ENCODE assay signal across 8 mouse cellular contexts in the genomic region with DNA sequence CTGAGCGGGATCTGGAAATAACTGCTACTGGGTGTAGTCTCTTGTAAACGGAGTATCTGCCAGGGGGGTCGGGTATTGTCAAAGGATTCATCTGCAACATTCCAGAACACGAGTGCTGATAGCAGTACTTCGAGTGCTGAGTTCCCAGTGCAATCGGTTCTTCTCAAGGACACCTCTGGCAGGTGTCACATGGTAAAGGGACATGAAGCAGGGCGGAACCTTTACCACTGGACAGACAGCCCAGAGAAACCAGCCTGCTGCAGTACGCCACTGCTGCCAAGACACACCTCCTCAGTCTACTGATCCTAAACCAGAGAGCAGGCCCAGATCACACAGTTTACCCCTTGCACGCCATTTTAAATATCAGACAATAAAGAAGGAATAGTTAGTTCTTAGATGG. TPM values are rescaled to one million over a fixed set of nuclear protein-coding genes. Genes with fewer than 3 reads are reported as not detected.
DNase-seq lines count a peak whose midpoint lies in the region; ATAC-seq and TF ChIP-seq lines count a peak whose summit lies in the region.

No protein-coding gene starts in this region.

- no peak overlapping the region for H3K27ac ChIP-seq in ES-E14 (ENCODE audit: insufficient read depth, low read depth, low read length, poor library complexity, severe bottlenecking)
- H3K27ac ChIP-seq in heart, embryonic 15.5 days = peak overlapping the region; percentile 49
- H3K27ac ChIP-seq in liver, embryonic 12.5 days = no peak overlapping the region
- H3K27ac ChIP-seq in neural tube, embryonic 15.5 days (replicated peaks) = no peak overlapping the region

- peak overlapping the region; percentile 73 for H3K4me2 ChIP-seq in heart, embryonic 15.5 days
- peak overlapping the region; percentile 59 for H3K4me2 ChIP-seq in liver, embryonic 12.5 days
- H3K4me2 ChIP-seq in neural tube, embryonic 15.5 days = peak overlapping the region; percentile 75

- peak; percentile 71 for ATAC-seq in heart, embryonic 15.5 days (replicated peaks; ENCODE audit: insufficient number of reproducible peaks, insufficient read depth, low FRiP score, low read depth)
- no peak for ATAC-seq in liver, embryonic 12.5 days
- peak; percentile 30; the same call in 1 of the 2 replicates for ATAC-seq in neural tube, embryonic 15.5 days (ENCODE audit: low FRiP score)

- H3K4me3 ChIP-seq in ES-E14 (ENCODE audit: insufficient read depth in 1 of 2, low read depth in 1 of 2, low read length in 2 of 2, poor library complexity in 1 of 2, severe bottlenecking in 1 of 2) = peak overlapping the region in 1 of 2 experiments; percentile 39; a peak in 2 of 4 replicates
- H3K4me3 ChIP-seq in heart, embryonic 15.5 days = peak overlapping the region; percentile 47
- peak overlapping the region; percentile 34 for H3K4me3 ChIP-seq in liver, embryonic 12.5 days
- peak overlapping the region; percentile 45 for H3K4me3 ChIP-seq in neural tube, embryonic 15.5 days (replicated peaks)

- in situ Hi-C loops in ES-E14 (cut with MboI; ENCODE audit: low sequenced_read_pairs in 2 of 2, unreplicated experiment in 2 of 2) = no loop called here

- no peaks in the 10 kb centered on the region for H3K9me3 ChIP-seq in ES-E14 (ENCODE audit: control insufficient read depth, insufficient read depth, low read depth, low read length)
- H3K9me3 ChIP-seq in heart, embryonic 15.5 days (replicated peaks) = no peaks in the 10 kb centered on the region
- H3K9me3 ChIP-seq in liver, embryonic 12.5 days (replicated peaks) = no peaks in the 10 kb centered on the region
- H3K9me3 ChIP-seq in neural tube, embryonic 15.5 days (replicated peaks) = no peaks in the 10 kb centered on the region

- peaks cover 17% of the 10 kb centered on the region; the same call in 1 of the 2 replicates for H3K27me3 ChIP-seq in heart, embryonic 15.5 days
- H3K27me3 ChIP-seq in liver, embryonic 12.5 days (replicated peaks) = peaks cover 51% of the 10 kb centered on the region
- H3K27me3 ChIP-seq in neural tube, embryonic 15.5 days (replicated peaks) = peaks cover 30% of the 10 kb centered on the region

- WGBS in heart, embryonic 15.5 days = 30% methylated on average over 9 of the region's 9 CpGs
- WGBS in liver, embryonic 12.5 days (ENCODE audit: insufficient replicate concordance) = 57% methylated on average over 9 of the region's 9 CpGs
- 61% methylated on average over 9 of the region's 9 CpGs for WGBS in neural tube, embryonic 15.5 days

- DNase-seq in ES-E14 (ENCODE audit: low read depth, low spot score) = peak; percentile 15
- DNase-seq in adrenal gland, postnatal 25 days = peak; percentile 40
- DNase-seq in frontal cortex, postnatal 36 days (ENCODE audit: low spot score in 2 of 2) = no peak
- no peak for DNase-seq in thymus, postnatal 25 days
- no peak for DNase-seq in right cerebral cortex, adult 18-20 months

- no peak overlapping the region for H3K9ac ChIP-seq in ES-E14 (ENCODE audit: insufficient read depth, low read depth, low read length, poor library complexity, severe bottlenecking)
- no peak overlapping the region for H3K9ac ChIP-seq in heart, embryonic 15.5 days
- no peak overlapping the region for H3K9ac ChIP-seq in liver, embryonic 12.5 days
- no peak overlapping the region for H3K9ac ChIP-seq in neural tube, embryonic 15.5 days (replicated peaks)

- H3K36me3 ChIP-seq in ES-E14 (ENCODE audit: control insufficient read depth, insufficient read depth, low read length, poor library complexity, severe bottlenecking) = no peaks in the 10 kb centered on the region
- H3K36me3 ChIP-seq in heart, embryonic 15.5 days = no peaks in the 10 kb centered on the region
- no peaks in the 10 kb centered on the region for H3K36me3 ChIP-seq in liver, embryonic 12.5 days
- H3K36me3 ChIP-seq in neural tube, embryonic 15.5 days = no peaks in the 10 kb centered on the region

- H3K4me1 ChIP-seq in ES-E14 (ENCODE audit: control insufficient read depth in 2 of 2, insufficient read depth in 2 of 2, low read length in 2 of 2, poor library complexity in 1 of 2) = peaks cover 12 to 21% of the 10 kb centered on the region in 2 experiments; a peak in 3 of 4 replicates
- peaks cover 34% of the 10 kb centered on the region for H3K4me1 ChIP-seq in heart, embryonic 15.5 days (replicated peaks)
- peaks cover 10% of the 10 kb centered on the region; the same call in 1 of the 2 replicates for H3K4me1 ChIP-seq in liver, embryonic 12.5 days
- peaks cover 29% of the 10 kb centered on the region for H3K4me1 ChIP-seq in neural tube, embryonic 15.5 days

TF ChIP-seq in ES-E14, 5 proteins besides CTCF, POLR2A, EP300 and RAD21:
- TF ChIP-seq ZC3H11A (IDR thresholded peaks at IDR 0.05; ENCODE audit: borderline replicate concordance, low read depth, low read length) = no peak
- no peak for TF ChIP-seq ZNF384 (IDR thresholded peaks at IDR 0.05; ENCODE audit: low read depth, low read length)
- TF ChIP-seq HCFC1 (IDR thresholded peaks at IDR 0.05; ENCODE audit: borderline replicate concordance, insufficient read depth, low read length) = no peak
- TF ChIP-seq CHD2 (IDR thresholded peaks at IDR 0.05; ENCODE audit: low read depth, low read length) = no peak
- TF ChIP-seq MAFK (IDR thresholded peaks at IDR 0.05; ENCODE audit: insufficient read depth, low read depth, low read length) = no peak
TF ChIP-seq in ES-E14: peak in this region for 0.

RNA-seq across cellular contexts. Expression of a gene that starts 4.2 kb away (rescaled TPM):
- total RNA-seq in ES-E14 (2012; rRNA removed) = 0.98 and 1.5 TPM in 2 replicates
- not detected in 2 replicates for total RNA-seq in adrenal gland, postnatal 25 days (2021)
- polyA plus RNA-seq in heart, embryonic 15.5 days (2015; fragmentation: Nextera tagmentation; extraction: Ambion mirVana) = 25.9 and 28.0 TPM in 2 replicates
- 0.41 and 0.84 TPM in 2 replicates for polyA plus RNA-seq in liver, embryonic 12.5 days (2016; fragmentation: Nextera tagmentation; extraction: Ambion mirVana)
- polyA plus RNA-seq in neural tube, embryonic 15.5 days (2015; fragmentation: Nextera tagmentation; extraction: Ambion mirVana) = 9.5 and 15.1 TPM in 2 replicates

RNA-seq across cellular contexts. Expression of a gene that starts 45.1 kb away (rescaled TPM):
- not detected in 2 replicates for total RNA-seq in ES-E14 (2012; rRNA removed)
- 0.24 TPM in 1 of 2 replicates, not detected in the other for total RNA-seq in adrenal gland, postnatal 25 days (2021)
- 0.22 TPM in 1 of 2 replicates, not detected in the other for polyA plus RNA-seq in heart, embryonic 15.5 days (2015; fragmentation: Nextera tagmentation; extraction: Ambion mirVana)
- polyA plus RNA-seq in liver, embryonic 12.5 days (2016; fragmentation: Nextera tagmentation; extraction: Ambion mirVana) = not detected in 2 replicates
- polyA plus RNA-seq in neural tube, embryonic 15.5 days (2015; fragmentation: Nextera tagmentation; extraction: Ambion mirVana) = not detected in 2 replicates

RNA-seq across cellular contexts. Expression of a gene that starts 45.1 kb away (rescaled TPM):
- total RNA-seq in ES-E14 (2012; rRNA removed) = 30.8 and 33.7 TPM in 2 replicates
- 72.9 and 75.5 TPM in 2 replicates for total RNA-seq in adrenal gland, postnatal 25 days (2021)
- 95.1 and 106 TPM in 2 replicates for polyA plus RNA-seq in heart, embryonic 15.5 days (2015; fragmentation: Nextera tagmentation; extraction: Ambion mirVana)
- 37.8 and 37.9 TPM in 2 replicates for polyA plus RNA-seq in liver, embryonic 12.5 days (2016; fragmentation: Nextera tagmentation; extraction: Ambion mirVana)
- polyA plus RNA-seq in neural tube, embryonic 15.5 days (2015; fragmentation: Nextera tagmentation; extraction: Ambion mirVana) = 141 and 148 TPM in 2 replicates

Comparison
In these comparisons a context has a peak if more than half of its experiments do, and no peak if none do; other contexts are left out.
1. DNase-seq: peak in ES-E14 (single experiment) and adrenal gland, postnatal 25 days (single experiment); none in frontal cortex, postnatal 36 days (0 of 2), thymus, postnatal 25 days (single experiment) and right cerebral cortex, adult 18-20 months (single experiment).
2. Peak in every context shown above with its lines, with median percentiles within 50 percentile points of each other: H3K4me2 ChIP-seq.